Mouse (Mus musculus): ENCODE data around the gene Mbnl2.

Mbnl2 gene

GRCm38 (mm10) chr14:120454221-120454620, 178.8 kb downstream of the Mbnl2 start:
- CTCF ChIA-PET = no interaction called here
- POLR2A ChIA-PET = no interaction called here

- ChIA-PET CTCF (no interaction called here), POLR2A (no interaction called here)
These were observed 188.7 kb downstream of the Mbnl2 start for GRCm38 (mm10) chr14:120463938-120464727.

DNA sequence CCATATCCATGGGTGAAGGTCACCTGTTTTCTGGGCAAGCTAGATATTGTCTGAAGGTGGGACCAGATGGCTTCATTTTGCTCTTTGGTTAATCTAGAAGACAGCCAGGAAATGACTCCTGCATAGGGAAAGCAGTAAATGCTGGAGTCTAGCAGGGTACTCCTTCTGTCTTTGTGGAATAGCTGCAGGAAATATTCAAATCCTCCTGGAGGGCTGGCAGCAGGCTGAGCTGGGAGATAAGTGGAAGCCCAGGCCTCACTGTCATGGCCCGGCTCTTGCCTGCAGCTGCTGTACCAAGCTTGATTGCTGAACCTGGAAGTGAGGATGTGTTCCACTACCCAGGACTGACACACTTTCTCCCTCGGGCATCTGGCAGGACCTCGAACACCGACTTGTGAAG, 191.3 kb downstream of the Mbnl2 start:
- CTCF ChIA-PET = interaction anchor here in 2 of 4 experiments (0.5 to 1.4 kb wide), 3 partner anchors 34 to 390 kb away, joined by 3 read pairs; no protein-coding TSS in a partner anchor
- POLR2A ChIA-PET = no interaction called here

- ChIA-PET CTCF (interaction anchor here in 1 of 4 experiments (0.6 kb wide), 1 partner anchor 411 kb away, joined by 5 read pairs; no protein-coding TSS in a partner anchor), POLR2A (interaction anchor here in 2 of 4 experiments (0.6 to 1.6 kb wide), 3 partner anchors 8 to 1529 kb away, joined by 3 to 5 read pairs (median 3); partner anchors contain the start of gene Rap2a (in 2 of the 2))
These were observed 193.8 kb downstream of the Mbnl2 start for GRCm38 (mm10) chr14:120469126-120469790.

GRCm38 (mm10) chr14:120476186-120476697, 200.8 kb downstream of the Mbnl2 start:
- CTCF ChIA-PET = no interaction called here
- POLR2A ChIA-PET = interaction anchor here in 2 of 4 experiments (1.0 to 1.4 kb wide), 2 partner anchors 58 to 135 kb away, joined by 3 read pairs; no protein-coding TSS in a partner anchor

GRCm38 (mm10) chr14:120477288-120477981, 202.0 kb downstream of the Mbnl2 start:
- CTCF ChIA-PET = interaction anchor here in 1 of 4 experiments (0.5 to 1.1 kb wide), 2 partner anchors 340 to 600 kb away, joined by 3 to 4 read pairs; no protein-coding TSS in a partner anchor
- POLR2A ChIA-PET = interaction anchor here (0.5 to 3.4 kb wide), 41 partner anchors 8 to 1500 kb away, joined by 3 to 33 read pairs (median 3); partner anchors contain the start of genes Mbnl2 (in 2 of the 4) and Ipo5 (in 1 of the 4)

DNA sequence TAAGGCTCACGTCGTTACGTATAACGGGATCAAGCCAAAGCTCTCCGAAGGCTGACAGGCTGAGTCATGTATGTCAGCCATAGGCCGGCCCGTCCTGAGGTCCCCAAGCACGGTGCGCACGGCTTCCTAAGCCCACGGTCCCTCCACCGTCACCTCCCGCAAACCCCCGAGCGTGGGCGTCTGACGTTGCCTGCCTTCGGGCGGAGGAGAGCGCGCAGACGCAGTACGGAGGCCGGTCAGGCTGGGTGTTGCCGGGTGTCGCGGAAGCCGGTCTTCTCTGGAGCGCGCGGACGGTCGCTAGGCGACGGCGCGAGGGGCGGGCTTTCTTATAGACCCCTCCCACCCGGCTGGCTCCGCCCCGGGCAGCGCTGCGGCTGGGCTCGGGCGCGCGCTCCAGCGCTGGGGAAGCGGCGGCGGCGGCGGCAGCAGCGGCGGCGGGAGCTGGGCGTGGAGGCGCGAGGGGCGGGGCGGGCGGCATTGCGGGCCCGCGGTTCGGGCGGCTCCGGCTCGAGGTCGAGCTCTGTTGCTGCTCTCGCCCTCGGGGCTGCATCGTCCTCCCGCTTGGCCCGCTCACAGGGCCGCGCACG, 202.6 kb downstream of the Mbnl2 start, which contains the start of gene Rap2a:
TSS of gene Rap2a (plus strand) at position 463 of the 587 bp plus-strand sequence.
- CTCF ChIA-PET = interaction anchor here in 2 of 4 experiments (0.5 to 1.8 kb wide), 3 partner anchors 341 to 601 kb away, joined by 3 to 4 read pairs (median 4); no protein-coding TSS in a partner anchor
- POLR2A ChIA-PET = interaction anchor here (0.6 to 3.4 kb wide), 43 partner anchors 9 to 1501 kb away, joined by 3 to 33 read pairs (median 3); partner anchors contain the start of genes Ipo5 (in 1 of the 4) and Mbnl2 (in 1 of the 4)

GRCm38 (mm10) chr14:120478641-120479341, 203.3 kb downstream of the Mbnl2 start:
- ChIA-PET POLR2A (interaction anchor here in 3 of 4 experiments (0.6 to 3.4 kb wide), 22 partner anchors 9 to 1472 kb away, joined by 3 to 33 read pairs (median 4); no protein-coding TSS in a partner anchor), CTCF (interaction anchor here in 1 of 4 experiments (1.8 kb wide), 1 partner anchor 353 kb away, joined by 4 read pairs; no protein-coding TSS in a partner anchor)

- ChIA-PET POLR2A (interaction anchor here in 3 of 4 experiments (0.7 to 3.4 kb wide), 7 partner anchors 10 to 196 kb away, joined by 3 to 33 read pairs (median 4); no protein-coding TSS in a partner anchor), CTCF (no interaction called here)
These were observed 205.0 kb downstream of the Mbnl2 start for GRCm38 (mm10) chr14:120480341-120480900.

DNA sequence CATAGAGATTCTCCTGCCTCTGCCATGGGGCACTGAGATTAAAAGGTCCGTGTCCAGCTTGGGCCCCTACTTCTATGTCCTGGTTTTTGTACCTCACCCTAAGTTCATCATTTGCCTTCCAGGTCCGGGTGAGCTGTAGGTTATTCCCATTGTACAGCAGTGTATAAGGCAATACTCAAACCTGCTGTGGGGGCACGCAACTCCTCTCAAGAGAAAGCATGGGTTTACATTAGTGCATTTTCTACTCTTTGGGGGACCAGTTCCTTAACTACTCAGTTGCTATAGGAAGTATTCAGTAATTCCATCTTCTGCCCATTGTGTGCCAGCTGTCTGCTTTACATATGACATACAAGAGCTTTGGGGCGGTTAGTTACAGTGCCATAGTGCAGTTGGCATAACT, 205.5 kb downstream of the Mbnl2 start:
- POLR2A ChIA-PET = interaction anchor here in 2 of 4 experiments (0.7 to 2.7 kb wide), 4 partner anchors 22 to 85 kb away, joined by 3 to 10 read pairs (median 4); no protein-coding TSS in a partner anchor

More for the DNA sequence above, 205.5 kb downstream of the Mbnl2 start:
- CTCF ChIA-PET = no interaction called here
